ENCODE assay signal across 8 mouse cellular contexts in genomic region chr1:157458421-157459208, GRCm38 (mm10). TPM values are rescaled to one million over a fixed set of nuclear protein-coding genes. Genes with fewer than 3 reads are reported as not detected.
DNase-seq lines count a peak whose midpoint lies in the region; ATAC-seq and TF ChIP-seq lines count a peak whose summit lies in the region.

Gene Cryzl2, plus strand, starts transcription at chr1:157458577.

- peaks cover 6 to 21% of the 10 kb centered on the region in 2 experiments for H3K36me3 ChIP-seq in CH12.LX (replicated peaks in 1 of 2; ENCODE audit: control insufficient read depth in 1 of 2, insufficient read depth in 1 of 2, low read length in 1 of 2)
- no peaks in the 10 kb centered on the region for H3K36me3 ChIP-seq in heart, embryonic 16.5 days (ENCODE audit: control insufficient read depth, insufficient read depth)

- peak; percentile 63; the same call in 1 of the 2 replicates for TF ChIP-seq POLR2A in CH12.LX (IDR thresholded peaks at IDR 0.05; ENCODE audit: low read depth, low read length)

- no peaks in the 10 kb centered on the region for H3K27me3 ChIP-seq in CH12.LX (replicated peaks)
- no peaks in the 10 kb centered on the region for H3K27me3 ChIP-seq in heart, embryonic 16.5 days (ENCODE audit: control insufficient read depth, insufficient read depth, low read length)

- peak within 1 kb of the TSS; percentile 53 for H3K4me2 ChIP-seq in CH12.LX (ENCODE audit: insufficient read depth, low read depth, poor library complexity, severe bottlenecking)
- H3K4me2 ChIP-seq in heart, embryonic 16.5 days (ENCODE audit: low read depth, low read length), result peak within 1 kb of the TSS; percentile 85

- DNase-seq in CH12.LX (ENCODE audit: extremely low read depth), result peak; percentile 92
- DNase-seq in adrenal gland, postnatal 25 days, result peak; percentile 90
- peak; percentile 94 for DNase-seq in kidney, postnatal 10 days
- DNase-seq in lung, postnatal 4 days, result peak; percentile 90 to 92
- DNase-seq in retina, embryonic 14.5 days (ENCODE audit: low spot score), result peak; percentile 81
- DNase-seq in urinary bladder, postnatal 14 days (ENCODE audit: low spot score), result peak; percentile 79

- TF ChIP-seq CTCF in CH12.LX (conservative IDR thresholded peaks at IDR 0.05 in 1 of 2, IDR thresholded peaks at IDR 0.05 in 1 of 2; ENCODE audit: low read depth in 2 of 2, low read length in 2 of 2), result peak; percentile 53 to 92

- no peaks in the 10 kb centered on the region for H3K79me2 ChIP-seq in CH12.LX (replicated peaks; ENCODE audit: control insufficient read depth, extremely low read depth, insufficient read depth, poor library complexity, severe bottlenecking)

- TF ChIP-seq RAD21 in CH12.LX (IDR thresholded peaks at IDR 0.05; ENCODE audit: low read depth, low read length), result peak; percentile 85

- H3K4me3 ChIP-seq in CH12.LX (replicated peaks in 1 of 3; ENCODE audit: low read depth in 2 of 3, low read length in 2 of 3, poor library complexity in 1 of 3), result peak within 1 kb of the TSS; percentile 65 to 76 (median 69)
- H3K4me3 ChIP-seq in heart, embryonic 16.5 days (ENCODE audit: low read length), result peak within 1 kb of the TSS; percentile 56

- 10% methylated on average over 27 of the region's 29 CpGs for WGBS in heart, embryonic 16.5 days

- dilution Hi-C loops in CH12.LX (cut with MboI; ENCODE audit: extremely low pct_ligation_motif_present, extremely low pct_unique_long_range_greater_than_20kb, low sequenced_read_pairs), result no loop called here

- peak within 1 kb of the TSS; percentile 68 for H3K9ac ChIP-seq in CH12.LX (ENCODE audit: insufficient read depth, low read depth)
- H3K9ac ChIP-seq in heart, embryonic 16.5 days (ENCODE audit: low read length), result peak within 1 kb of the TSS; percentile 81

- 0 out of 2 replicates have a peak, but pooled peaks have one; percentile 20 for TF ChIP-seq EP300 in CH12.LX (IDR thresholded peaks at IDR 0.05; ENCODE audit: low read length)

- peak; percentile 77 for ATAC-seq in erythroid progenitor cell, adult 5-6 weeks (replicated peaks; ENCODE audit: low FRiP score, poor library complexity, severe bottlenecking)
- peak; percentile 95 for ATAC-seq in heart, embryonic 16.5 days (replicated peaks; ENCODE audit: extremely low read depth, insufficient read depth, low FRiP score)

- no peaks in the 10 kb centered on the region for H3K9me3 ChIP-seq in CH12.LX (replicated peaks; ENCODE audit: low read length)
- no peaks in the 10 kb centered on the region for H3K9me3 ChIP-seq in heart, embryonic 16.5 days (replicated peaks; ENCODE audit: control insufficient read depth, low read length)

- in situ Hi-C loops in CH12.LX (cut with MboI; ENCODE audit: low pct_ligation_motif_present, low pct_unique_long_range_greater_than_20kb, low sequenced_read_pairs), result loop anchor here (10.0 kb wide), 1 partner anchor 714 kb away; no protein-coding TSS in a partner anchor

- H3K27ac ChIP-seq in CH12.LX (ENCODE audit: insufficient read depth, low read depth), result no peak within 1 kb of the TSS
- peak within 1 kb of the TSS; percentile 3; the same call in 1 of the 2 replicates for H3K27ac ChIP-seq in heart, embryonic 16.5 days (ENCODE audit: low read length)

- H3K4me1 ChIP-seq in CH12.LX (ENCODE audit: control insufficient read depth in 1 of 2, insufficient read depth in 2 of 2), result peaks cover 3 to 18% of the 10 kb centered on the region in 2 experiments; a peak in 3 of 4 replicates
- peaks cover 5% of the 10 kb centered on the region; the same call in 1 of the 2 replicates for H3K4me1 ChIP-seq in heart, embryonic 16.5 days (ENCODE audit: control insufficient read depth, insufficient read depth, low read length)

TF ChIP-seq in CH12.LX, 34 proteins besides CTCF, POLR2A, EP300 and RAD21:
- TF ChIP-seq SMC3 (IDR thresholded peaks at IDR 0.05; ENCODE audit: low read depth, low read length), result peak; percentile 77
- peak; percentile 79; the same call in 1 of the 2 replicates for TF ChIP-seq MYC (IDR thresholded peaks at IDR 0.05; ENCODE audit: low read depth, low read length)
- peak; percentile 74 for TF ChIP-seq TCF12 (IDR thresholded peaks at IDR 0.05; ENCODE audit: low read depth, low read length)
- TF ChIP-seq ZNF384 (IDR thresholded peaks at IDR 0.05; ENCODE audit: low read depth, low read length), result no peak
- TF ChIP-seq JUN (IDR thresholded peaks at IDR 0.05; ENCODE audit: insufficient read depth, low read depth, low read length), result no peak
- TF ChIP-seq CHD1 (IDR thresholded peaks at IDR 0.05; ENCODE audit: low read depth, low read length), result no peak
- peak; percentile 75 for TF ChIP-seq NELFE (IDR thresholded peaks at IDR 0.05; ENCODE audit: low read depth, low read length)
- no peak for TF ChIP-seq E2F4 (IDR thresholded peaks at IDR 0.05; ENCODE audit: insufficient replicate concordance, low read depth, low read length)
- 0 out of 2 replicates have a peak, but pooled peaks have one; percentile 9 for TF ChIP-seq CHD2 (IDR thresholded peaks at IDR 0.05; ENCODE audit: low read length)
- peak; percentile 66 for TF ChIP-seq HCFC1 (IDR thresholded peaks at IDR 0.05; ENCODE audit: low read depth, low read length)
- no peak for TF ChIP-seq MAFK (IDR thresholded peaks at IDR 0.05; ENCODE audit: insufficient replicate concordance, low read length)
- TF ChIP-seq POLR2AphosphoS2 (IDR thresholded peaks at IDR 0.05; ENCODE audit: low read depth, low read length), result no peak
- TF ChIP-seq NRF1 (IDR thresholded peaks at IDR 0.05; ENCODE audit: low read depth, low read length), result peak; percentile 40; the same call in 1 of the 2 replicates
- peak; percentile 52; the same call in 1 of the 2 replicates for TF ChIP-seq MEF2A (IDR thresholded peaks at IDR 0.05; ENCODE audit: borderline replicate concordance, low read depth, low read length)
- 0 out of 2 replicates have a peak, but pooled peaks have one; percentile 45 for TF ChIP-seq TBP (conservative IDR thresholded peaks at IDR 0.05; ENCODE audit: low read depth, low read length)
- peak; percentile 82 for TF ChIP-seq MAX (IDR thresholded peaks at IDR 0.05; ENCODE audit: low read length)
- TF ChIP-seq JUND (conservative IDR thresholded peaks at IDR 0.05; ENCODE audit: low read depth, low read length), result no peak
- peak; percentile 20 for TF ChIP-seq ZC3H11A (IDR thresholded peaks at IDR 0.05; ENCODE audit: low read depth, low read length)
- TF ChIP-seq KAT2A (IDR thresholded peaks at IDR 0.05; ENCODE audit: insufficient replicate concordance, low read length), result no peak
- TF ChIP-seq ZKSCAN1 (IDR thresholded peaks at IDR 0.05; ENCODE audit: borderline replicate concordance, low read depth, low read length), result no peak
- TF ChIP-seq MXI1 (IDR thresholded peaks at IDR 0.05; ENCODE audit: low read depth, low read length), result peak; percentile 94
- no peak for TF ChIP-seq GABPA (IDR thresholded peaks at IDR 0.05; ENCODE audit: insufficient replicate concordance, low read depth, low read length)
- TF ChIP-seq UBTF (IDR thresholded peaks at IDR 0.05; ENCODE audit: low read depth, low read length), result no peak
- no peak; the same call in 1 of the 2 replicates for TF ChIP-seq ETS1 (conservative IDR thresholded peaks at IDR 0.05; ENCODE audit: low read depth, low read length)
- TF ChIP-seq IRF4 (IDR thresholded peaks at IDR 0.05; ENCODE audit: low read depth, low read length), result 0 out of 2 replicates have a peak, but pooled peaks have one; percentile 59
- TF ChIP-seq SIN3A (IDR thresholded peaks at IDR 0.05; ENCODE audit: low read length), result peak; percentile 92
- TF ChIP-seq ZMIZ1 (IDR thresholded peaks at IDR 0.05; ENCODE audit: low read depth, low read length), result peak; percentile 67; the same call in 1 of the 2 replicates
- peak; percentile 89 for TF ChIP-seq ELF1 (IDR thresholded peaks at IDR 0.05; ENCODE audit: low read depth, low read length)
- TF ChIP-seq USF2 (conservative IDR thresholded peaks at IDR 0.05; ENCODE audit: low read depth, low read length), result no peak
- no peak for TF ChIP-seq RCOR1 (conservative IDR thresholded peaks at IDR 0.05; ENCODE audit: low read depth, low read length)
- 0 out of 2 replicates have a peak, but pooled peaks have one; percentile 40 for TF ChIP-seq MAZ (IDR thresholded peaks at IDR 0.05; ENCODE audit: low read depth, low read length)
- TF ChIP-seq USF1 (IDR thresholded peaks at IDR 0.05; ENCODE audit: low read depth, low read length), result peak; percentile 31
- peak; percentile 44 for TF ChIP-seq BHLHE40 (IDR thresholded peaks at IDR 0.05; ENCODE audit: low read depth, low read length)
- TF ChIP-seq PAX5 (IDR thresholded peaks at IDR 0.05; ENCODE audit: low read length), result no peak

RNA-seq across cellular contexts. Expression of gene Cryzl2, which starts in this region (rescaled TPM):
- total RNA-seq in CH12.LX (2012; rRNA removed), result 24.6 and 41.0 TPM in 2 replicates
- 23.6 and 25.0 TPM in 2 replicates for total RNA-seq in CH12.LX (2014; rRNA removed)
- polyA plus RNA-seq in CH12.LX (2012; ENCODE audit: insufficient read length, low read depth), result 22.5 and 28.3 TPM in 2 replicates
- 45.7 and 60.0 TPM in 2 replicates for total RNA-seq in adrenal gland, postnatal 25 days (2021)
- total RNA-seq in erythroid progenitor cell, adult 5-6 weeks (2015; ENCODE audit: low replicate concordance), result 5.0 and 9.2 TPM in 2 replicates
- 4.7 TPM in 1 of 2 replicates, not detected in the other for total RNA-seq in erythroid progenitor cell, adult 5-6 weeks (2017; ENCODE audit: low replicate concordance)
- 30.2 and 33.0 TPM in 2 replicates for polyA plus RNA-seq in heart, embryonic 16.5 days (2015; fragmentation: Nextera tagmentation; extraction: Ambion mirVana)
